Comparison of ENCODE assay signal across 13 mouse cellular contexts in genomic region chr11:77485229-77485628, GRCm38 (mm10). TPM values are rescaled to one million over a fixed set of nuclear protein-coding genes. Genes with fewer than 3 reads are reported as not detected.
DNase-seq lines count a peak whose midpoint lies in the region; ATAC-seq and TF ChIP-seq lines count a peak whose summit lies in the region.
"Had no signal": no experiment of that assay in that cellular context is flagged by ENCODE, and none has a peak within 500 bp of the region (broad histone marks: within the 10 kb centered on the region; RNA-seq: fewer than 3 reads in every experiment).

No protein-coding gene starts in this region.

- 49% methylated on average over 6 of the region's 6 CpGs for WGBS in embryonic facial prominence, embryonic 15.5 days
- WGBS in hindbrain, embryonic 12.5 days: 42% methylated on average over 6 of the region's 6 CpGs
- 45% methylated on average over 6 of the region's 6 CpGs for WGBS in midbrain, embryonic 15.5 days

- peak overlapping the region; percentile 14; the same call in 1 of the 2 replicates for H3K4me3 ChIP-seq in left cerebral cortex, adult 2 months
- no peak overlapping the region for H3K4me3 ChIP-seq in embryonic facial prominence, embryonic 15.5 days (replicated peaks)
- H3K4me3 ChIP-seq in hindbrain, embryonic 12.5 days: 0 out of 2 replicates have a peak overlapping the region, but pooled peaks have one; percentile 1
- no peak overlapping the region for H3K4me3 ChIP-seq in midbrain, embryonic 15.5 days
- H3K4me3 ChIP-seq: heart, embryonic 12.5 days; lung, embryonic 15.5 days had no signal

- DNase-seq in left cerebral cortex, adult 2 months (ENCODE audit: extremely low spot score in 1 of 2, low spot score in 2 of 2): no peak
- DNase-seq in left cerebral cortex, adult 8-10 months (ENCODE audit: low spot score in 2 of 2): no peak
- no peak for DNase-seq in MN1 (ENCODE audit: low spot score)
- no peak for DNase-seq in frontal cortex, adult 2 months (ENCODE audit: extremely low spot score in 1 of 2, low spot score in 1 of 2)
- DNase-seq: liver had no signal

- ATAC-seq in embryonic facial prominence, embryonic 15.5 days (ENCODE audit: insufficient number of reproducible peaks, low FRiP score, low TSS enrichment, low read depth): peak; percentile 15; the same call in 1 of the 2 replicates
- no peak for ATAC-seq in hindbrain, embryonic 12.5 days (ENCODE audit: low FRiP score)
- ATAC-seq in midbrain, embryonic 15.5 days (replicated peaks): no peak
- no peak for ATAC-seq in inflammation-experienced regulatory T-cells, adult 6 months
- ATAC-seq: intestine, embryonic 16.5 days had no signal

- TF ChIP-seq CTCF in left cerebral cortex, adult 2 months (IDR thresholded peaks at IDR 0.05): no peak

- no peak overlapping the region for H3K9ac ChIP-seq in embryonic facial prominence, embryonic 15.5 days
- no peak overlapping the region; the same call in 1 of the 2 replicates for H3K9ac ChIP-seq in hindbrain, embryonic 12.5 days
- H3K9ac ChIP-seq in midbrain, embryonic 15.5 days: no peak overlapping the region
- H3K9ac ChIP-seq: heart, embryonic 12.5 days; lung, embryonic 15.5 days had no signal

- no peaks in the 10 kb centered on the region for H3K36me3 ChIP-seq in embryonic facial prominence, embryonic 15.5 days
- no peaks in the 10 kb centered on the region for H3K36me3 ChIP-seq in hindbrain, embryonic 12.5 days
- H3K36me3 ChIP-seq in midbrain, embryonic 15.5 days (replicated peaks): no peaks in the 10 kb centered on the region
- H3K36me3 ChIP-seq: heart, embryonic 12.5 days; lung, embryonic 15.5 days had no signal

- intact Hi-C loops in left cerebral cortex, adult 2 months (cut with DNase I): no loop called here

- H3K9me3 ChIP-seq in embryonic facial prominence, embryonic 15.5 days (replicated peaks): no peaks in the 10 kb centered on the region
- H3K9me3 ChIP-seq in hindbrain, embryonic 12.5 days (replicated peaks): no peaks in the 10 kb centered on the region
- H3K9me3 ChIP-seq in midbrain, embryonic 15.5 days: no peaks in the 10 kb centered on the region
- H3K9me3 ChIP-seq: heart, embryonic 12.5 days; lung, embryonic 15.5 days had no signal

- no peaks in the 10 kb centered on the region for H3K27me3 ChIP-seq in embryonic facial prominence, embryonic 15.5 days
- H3K27me3 ChIP-seq in hindbrain, embryonic 12.5 days: no peaks in the 10 kb centered on the region
- no peaks in the 10 kb centered on the region for H3K27me3 ChIP-seq in midbrain, embryonic 15.5 days (replicated peaks)
- H3K27me3 ChIP-seq: lung, embryonic 15.5 days had no signal

- H3K4me2 ChIP-seq in embryonic facial prominence, embryonic 15.5 days (replicated peaks): no peak overlapping the region
- peak overlapping the region; percentile 69; the same call in 1 of the 2 replicates for H3K4me2 ChIP-seq in hindbrain, embryonic 12.5 days (replicated peaks)
- peak overlapping the region; percentile 94; the same call in 1 of the 2 replicates for H3K4me2 ChIP-seq in midbrain, embryonic 15.5 days
- H3K4me2 ChIP-seq: heart, embryonic 12.5 days; lung, embryonic 15.5 days had no signal

- peaks cover 45% of the 10 kb centered on the region for H3K4me1 ChIP-seq in embryonic facial prominence, embryonic 15.5 days
- peaks cover 59% of the 10 kb centered on the region for H3K4me1 ChIP-seq in hindbrain, embryonic 12.5 days
- H3K4me1 ChIP-seq in midbrain, embryonic 15.5 days: peaks cover 60% of the 10 kb centered on the region

- H3K27ac ChIP-seq in left cerebral cortex, adult 2 months: no peak overlapping the region
- no peak overlapping the region for H3K27ac ChIP-seq in embryonic facial prominence, embryonic 15.5 days (replicated peaks)
- peak overlapping the region; percentile 64 for H3K27ac ChIP-seq in hindbrain, embryonic 12.5 days
- 0 out of 2 replicates have a peak overlapping the region, but pooled peaks have one; percentile 34 for H3K27ac ChIP-seq in midbrain, embryonic 15.5 days
- H3K27ac ChIP-seq: lung, embryonic 15.5 days had no signal

RNA-seq across cellular contexts. Expression of gene Ankrd13b, which starts 4.2 kb away (rescaled TPM):
- 10 to 100 TPM; 89.7 to 91.7 TPM for total RNA-seq in left cerebral cortex, adult 2 months (2021)
- total RNA-seq in left cerebral cortex, adult 8-10 months (2022): 10 to 100 TPM; 75.8 to 83.0 (median 79.6) TPM
- polyA plus RNA-seq in embryonic facial prominence, embryonic 15.5 days (2015; fragmentation: Nextera tagmentation; extraction: Ambion mirVana): 8.9 and 10.4 TPM in 2 replicates
- 28.3 and 29.2 TPM in 2 replicates for polyA plus RNA-seq in hindbrain, embryonic 12.5 days (2016; fragmentation: Nextera tagmentation; extraction: Ambion mirVana)
- polyA plus RNA-seq in midbrain, embryonic 15.5 days (2015; fragmentation: Nextera tagmentation; extraction: Ambion mirVana): 46.1 and 46.2 TPM in 2 replicates
- polyA plus RNA-seq in inflammation-experienced regulatory T-cells, adult 6 months (2017; shearing (Covaris generic)): 1 to 10 TPM in 1 of 3 experiments, under 1 TPM in 2; 0.39 to 1.6 (median 0.91) TPM
- polyA plus RNA-seq in frontal cortex, adult 2 months (2012; rRNA removed): 140 and 156 TPM in 2 replicates

RNA-seq across cellular contexts. Expression of gene Git1, which starts 8.1 kb away (rescaled TPM):
- total RNA-seq in left cerebral cortex, adult 2 months (2021): 100 to 1,000 TPM; 297 to 305 TPM
- total RNA-seq in left cerebral cortex, adult 8-10 months (2022): 100 to 1,000 TPM; 281 to 307 (median 287) TPM
- polyA plus RNA-seq in embryonic facial prominence, embryonic 15.5 days (2015; fragmentation: Nextera tagmentation; extraction: Ambion mirVana): 11.7 and 12.5 TPM in 2 replicates
- polyA plus RNA-seq in hindbrain, embryonic 12.5 days (2016; fragmentation: Nextera tagmentation; extraction: Ambion mirVana): 10.9 and 13.4 TPM in 2 replicates
- polyA plus RNA-seq in midbrain, embryonic 15.5 days (2015; fragmentation: Nextera tagmentation; extraction: Ambion mirVana): 17.9 and 19.0 TPM in 2 replicates
- polyA plus RNA-seq in inflammation-experienced regulatory T-cells, adult 6 months (2017; shearing (Covaris generic)): 10 to 100 TPM in 2 of 3 experiments, 1 to 10 TPM in 1; 9.4 to 13.7 (median 11.0) TPM
- 196 and 197 TPM in 2 replicates for polyA plus RNA-seq in frontal cortex, adult 2 months (2012; rRNA removed)

RNA-seq across cellular contexts. Expression of gene Coro6, which starts 23.0 kb away (rescaled TPM):
- total RNA-seq in left cerebral cortex, adult 2 months (2021): 10 to 100 TPM; 48.9 to 57.9 TPM
- total RNA-seq in left cerebral cortex, adult 8-10 months (2022): 10 to 100 TPM; 48.9 to 51.4 (median 50.4) TPM
- 1.6 and 2.4 TPM in 2 replicates for polyA plus RNA-seq in embryonic facial prominence, embryonic 15.5 days (2015; fragmentation: Nextera tagmentation; extraction: Ambion mirVana)
- polyA plus RNA-seq in hindbrain, embryonic 12.5 days (2016; fragmentation: Nextera tagmentation; extraction: Ambion mirVana): 0.09 and 0.52 TPM in 2 replicates
- polyA plus RNA-seq in midbrain, embryonic 15.5 days (2015; fragmentation: Nextera tagmentation; extraction: Ambion mirVana): 0.23 and 0.39 TPM in 2 replicates
- polyA plus RNA-seq in inflammation-experienced regulatory T-cells, adult 6 months (2017; shearing (Covaris generic)): not detected
- polyA plus RNA-seq in frontal cortex, adult 2 months (2012; rRNA removed): 130 and 142 TPM in 2 replicates
- total RNA-seq: common myeloid progenitor, adult 5-6 weeks had no signal
- polyA plus RNA-seq: intestine, embryonic 16.5 days had no signal

RNA-seq across cellular contexts. Expression of gene Abhd15, which starts 29.7 kb away (rescaled TPM):
- 1 to 10 TPM; 1.4 to 1.7 TPM for total RNA-seq in left cerebral cortex, adult 2 months (2021)
- 1 to 10 TPM in 3 of 4 experiments, under 1 TPM in 1; 0.99 to 1.7 (median 1.5) TPM for total RNA-seq in left cerebral cortex, adult 8-10 months (2022)
- 3.5 and 3.9 TPM in 2 replicates for polyA plus RNA-seq in embryonic facial prominence, embryonic 15.5 days (2015; fragmentation: Nextera tagmentation; extraction: Ambion mirVana)
- 3.5 and 4.2 TPM in 2 replicates for polyA plus RNA-seq in hindbrain, embryonic 12.5 days (2016; fragmentation: Nextera tagmentation; extraction: Ambion mirVana)
- 2.2 and 2.6 TPM in 2 replicates for polyA plus RNA-seq in midbrain, embryonic 15.5 days (2015; fragmentation: Nextera tagmentation; extraction: Ambion mirVana)
- 1 to 10 TPM in 2 of 3 experiments, under 1 TPM in 1; 0.88 to 3.8 (median 3.5) TPM for polyA plus RNA-seq in inflammation-experienced regulatory T-cells, adult 6 months (2017; shearing (Covaris generic))
- 0.48 and 0.66 TPM in 2 replicates for polyA plus RNA-seq in frontal cortex, adult 2 months (2012; rRNA removed)

RNA-seq across cellular contexts. Expression of gene Trp53i13, which starts 30.6 kb away (rescaled TPM):
- total RNA-seq in left cerebral cortex, adult 2 months (2021): 1 to 10 TPM; 3.6 to 5.0 TPM
- total RNA-seq in left cerebral cortex, adult 8-10 months (2022): 1 to 10 TPM; 4.3 to 9.4 (median 5.6) TPM
- polyA plus RNA-seq in embryonic facial prominence, embryonic 15.5 days (2015; fragmentation: Nextera tagmentation; extraction: Ambion mirVana): 61.8 and 63.9 TPM in 2 replicates
- 29.7 and 32.3 TPM in 2 replicates for polyA plus RNA-seq in hindbrain, embryonic 12.5 days (2016; fragmentation: Nextera tagmentation; extraction: Ambion mirVana)
- 12.7 and 16.7 TPM in 2 replicates for polyA plus RNA-seq in midbrain, embryonic 15.5 days (2015; fragmentation: Nextera tagmentation; extraction: Ambion mirVana)
- 10 to 100 TPM in 1 of 3 experiments, 1 to 10 TPM in 2; 8.5 to 14.3 (median 8.7) TPM for polyA plus RNA-seq in inflammation-experienced regulatory T-cells, adult 6 months (2017; shearing (Covaris generic))
- 7.5 and 8.6 TPM in 2 replicates for polyA plus RNA-seq in frontal cortex, adult 2 months (2012; rRNA removed)

Comparison
In these comparisons a context has a peak if more than half of its experiments do, and no peak if none do; other contexts are left out.
1. H3K27ac ChIP-seq: peak in hindbrain, embryonic 12.5 days (single experiment) and midbrain, embryonic 15.5 days (single experiment); none in left cerebral cortex, adult 2 months (single experiment) and embryonic facial prominence, embryonic 15.5 days (single experiment).
2. H3K4me3 ChIP-seq: peak in left cerebral cortex, adult 2 months (single experiment) and hindbrain, embryonic 12.5 days (single experiment); none in embryonic facial prominence, embryonic 15.5 days (single experiment) and midbrain, embryonic 15.5 days (single experiment).
3. RNA of gene Coro6, which starts 23.0 kb away (polyA plus RNA-seq): 130 to 142 TPM in frontal cortex, adult 2 months; 1.6 to 2.4 TPM in embryonic facial prominence, embryonic 15.5 days, 0.23 to 0.39 TPM in midbrain, embryonic 15.5 days, 0.09 to 0.52 TPM in hindbrain, embryonic 12.5 days and not detected in inflammation-experienced regulatory T-cells, adult 6 months; every median in the first group is over 10 times any median in the second.